Mouse (Mus musculus): ENCODE data around the gene Ctnnb1.

The Ctnnb1 gene

DNA sequence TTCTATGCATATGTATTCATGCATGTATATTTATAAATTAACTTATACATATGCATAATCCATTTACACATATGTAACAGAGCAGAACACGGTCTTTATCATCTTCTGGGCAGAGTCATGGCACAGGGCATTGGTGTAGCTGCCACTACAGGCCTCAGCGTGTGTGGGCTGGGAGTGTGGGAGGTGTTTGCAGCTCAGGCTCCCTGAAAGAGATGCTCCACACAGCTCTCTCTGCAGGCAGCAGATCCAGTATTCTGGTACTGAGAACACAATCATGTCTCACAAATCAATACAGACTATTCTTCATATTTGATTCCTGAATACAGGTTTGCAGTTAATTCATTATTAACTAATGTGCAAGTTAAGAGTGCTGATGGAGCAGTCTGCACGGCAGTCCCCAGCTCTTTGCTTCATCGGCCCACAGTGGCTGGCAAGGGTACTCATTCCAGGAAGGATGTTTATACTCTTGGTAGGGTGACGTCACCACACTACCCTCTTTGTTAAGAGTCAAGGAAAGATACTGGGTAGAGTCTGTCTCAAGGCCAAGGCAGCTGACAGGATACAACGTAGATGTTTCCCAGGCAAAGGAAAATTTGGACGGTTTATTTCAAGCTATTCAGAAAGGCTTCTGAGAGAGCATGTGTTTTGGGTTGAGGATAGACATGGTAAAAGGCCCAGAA is 71.8 kb downstream of the Ctnnb1 start:
- peak in 1 of 2 experiments; percentile 20 for DNase-seq (ENCODE audit: low spot score in 2 of 2)

DNA sequence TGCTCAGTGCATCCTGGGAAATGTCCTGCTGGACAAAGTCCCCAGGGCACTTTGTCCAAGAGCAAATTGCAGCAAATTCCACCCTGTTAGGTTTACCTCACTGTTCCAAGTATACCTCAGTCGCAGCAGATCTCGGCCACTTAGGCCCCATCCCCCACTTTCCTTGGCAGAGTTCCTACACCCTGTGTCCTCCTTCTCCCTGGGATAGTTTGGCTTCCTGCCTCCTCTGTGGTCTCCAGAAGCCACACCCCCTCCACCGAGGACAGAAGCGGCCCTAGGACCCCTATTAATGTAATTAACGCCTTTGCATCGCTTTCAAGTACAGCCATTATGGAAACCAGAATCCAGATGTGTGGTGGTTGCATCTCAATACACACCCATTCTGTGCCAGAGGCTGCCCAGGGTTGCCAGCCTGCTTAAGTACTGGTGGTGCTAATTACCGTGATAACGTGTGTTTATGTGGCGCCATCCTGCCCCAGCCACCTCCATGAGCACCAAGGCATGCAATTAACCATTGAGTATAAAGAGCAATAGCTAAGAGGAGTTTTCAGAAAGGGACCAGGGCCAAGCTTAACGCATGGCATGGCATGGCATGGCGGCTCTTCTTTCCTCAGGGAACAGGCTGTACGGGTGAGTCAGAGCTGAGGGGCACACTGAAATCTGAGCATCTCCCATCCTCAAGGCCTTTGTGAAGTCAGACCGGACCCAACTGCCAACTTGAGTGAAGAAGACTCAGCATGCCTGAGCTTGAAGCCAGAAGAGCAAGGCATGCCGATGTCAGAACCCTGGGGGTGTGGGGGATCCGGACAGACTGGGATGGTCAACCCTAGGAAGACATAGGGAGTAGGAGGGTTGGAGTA is 72.9 kb downstream of the Ctnnb1 start:
- no peak for DNase-seq (ENCODE audit: low spot score in 2 of 2)

DNA sequence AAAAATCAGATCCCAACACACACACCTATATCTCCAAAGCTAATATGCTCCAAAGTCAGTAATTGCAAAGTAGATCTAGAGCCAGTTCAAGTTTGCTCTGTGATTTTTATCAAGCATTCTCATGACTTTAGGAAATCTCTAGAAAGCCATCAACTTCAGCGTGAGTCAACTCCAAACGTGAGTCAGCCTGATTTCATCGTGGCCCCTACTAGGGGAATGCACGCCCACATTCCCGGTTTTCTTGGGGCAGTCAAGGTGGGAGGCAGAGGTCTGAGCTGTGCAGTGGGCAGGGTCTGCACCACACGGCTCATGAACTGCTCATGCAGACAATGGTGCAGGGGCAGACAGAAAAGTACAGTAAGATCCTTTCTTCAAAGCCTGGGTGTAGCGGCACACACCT is 76.9 kb downstream of the Ctnnb1 start:
- no peak for DNase-seq (ENCODE audit: low spot score in 2 of 2)
